Comparison of ENCODE assay signal across 15 mouse cellular contexts in the genomic region with DNA sequence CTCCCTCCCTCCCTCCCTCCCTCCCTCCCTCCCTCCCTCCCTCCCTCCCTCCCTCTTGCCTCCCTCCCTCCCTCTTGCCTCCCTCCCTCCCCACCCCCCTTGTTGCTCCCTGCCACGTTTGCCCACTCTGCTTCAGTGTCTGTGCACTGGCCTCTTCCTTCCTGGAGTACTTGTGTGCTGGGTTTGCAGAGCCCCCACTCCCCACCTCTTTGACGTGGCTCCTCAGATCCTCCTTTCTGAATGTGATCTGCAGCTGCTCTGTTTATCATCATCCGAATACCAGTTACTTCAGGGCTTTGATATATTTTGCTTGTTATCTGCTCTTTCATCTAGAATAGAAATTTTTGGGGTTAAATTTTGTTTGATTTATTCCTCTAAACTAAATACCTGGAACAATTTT.
"Had no signal": no experiment of that assay in that cellular context is flagged by ENCODE, and none has a peak within 500 bp of the region (broad histone marks: within the 10 kb centered on the region; RNA-seq: fewer than 3 reads in every experiment).

No protein-coding gene starts in this region.

- DNase-seq: kidney, adult 8-10 months; kidney, postnatal 36 days; liver; liver, embryonic 13.5 days; liver, postnatal 0 days; right cerebral cortex, postnatal 14 days had no signal

- H3K9ac ChIP-seq: limb, embryonic 12.5 days; liver, embryonic 13.5 days; liver, postnatal 0 days; lung, embryonic 15.5 days; midbrain, embryonic 15.5 days; neural tube, embryonic 13.5 days had no signal

- H3K27me3 ChIP-seq: limb, embryonic 12.5 days; liver, embryonic 13.5 days; lung, embryonic 15.5 days; megakaryocyte, embryonic 14.5 days; midbrain, embryonic 15.5 days; neural tube, embryonic 13.5 days had no signal

- H3K9me3 ChIP-seq: limb, embryonic 12.5 days; liver, embryonic 13.5 days; lung, embryonic 15.5 days; megakaryocyte, embryonic 14.5 days; midbrain, embryonic 15.5 days; neural tube, embryonic 13.5 days had no signal

- H3K4me1 ChIP-seq: neural tube, embryonic 13.5 days had no signal

- H3K36me3 ChIP-seq: midbrain, embryonic 15.5 days had no signal

- H3K4me3 ChIP-seq: limb, embryonic 12.5 days; liver, embryonic 13.5 days; lung, embryonic 15.5 days; megakaryocyte, embryonic 14.5 days; midbrain, embryonic 15.5 days; neural tube, embryonic 13.5 days had no signal

- H3K27ac ChIP-seq: kidney, postnatal 0 days; limb, embryonic 12.5 days; liver, embryonic 13.5 days; macrophage; midbrain, embryonic 15.5 days; neural tube, embryonic 13.5 days had no signal

- ATAC-seq: intestine, postnatal 0 days; liver, postnatal 0 days; midbrain, embryonic 15.5 days had no signal

- H3K4me2 ChIP-seq: limb, embryonic 12.5 days; liver, embryonic 13.5 days; lung, embryonic 15.5 days; midbrain, embryonic 11.5 days; midbrain, embryonic 15.5 days; neural tube, embryonic 13.5 days had no signal
